20 mouse cellular contexts compared by ENCODE assay signal in the genomic region with DNA sequence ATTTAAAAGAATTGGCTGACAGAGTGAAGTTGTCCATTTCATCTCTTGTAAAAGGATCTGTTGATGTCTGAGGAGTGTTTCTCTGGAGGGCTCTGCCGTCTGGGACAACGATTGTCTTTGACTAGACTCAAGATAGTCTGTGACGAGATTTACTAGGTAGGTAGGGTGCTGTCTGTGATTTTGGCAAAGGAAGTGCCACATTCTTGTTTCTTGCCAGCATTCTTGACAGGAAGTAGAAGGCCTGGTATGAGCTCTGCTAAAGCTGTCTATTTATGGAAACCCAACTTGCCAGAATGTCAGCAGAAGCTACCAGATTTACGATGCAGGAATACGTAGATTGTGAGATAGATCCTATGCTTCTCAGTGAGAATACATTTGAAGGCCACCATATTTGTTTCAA. TPM values are rescaled to one million over a fixed set of nuclear protein-coding genes. Genes with fewer than 3 reads are reported as not detected.
DNase-seq lines count a peak whose midpoint lies in the region; ATAC-seq and TF ChIP-seq lines count a peak whose summit lies in the region.
"Had no signal": no experiment of that assay in that cellular context is flagged by ENCODE, and none has a peak within 500 bp of the region (broad histone marks: within the 10 kb centered on the region; RNA-seq: fewer than 3 reads in every experiment).

No protein-coding gene starts in this region.

- ATAC-seq in heart, embryonic 11.5 days (replicated peaks; ENCODE audit: insufficient number of reproducible peaks, low FRiP score, low TSS enrichment), result no peak
- ATAC-seq: forebrain, embryonic 14.5 days; forebrain, embryonic 16.5 days had no signal

- H3K4me1 ChIP-seq in heart, adult 2 months (ENCODE audit: control insufficient read depth, insufficient read depth, low read length), result peaks cover 1% of the 10 kb centered on the region
- no peaks in the 10 kb centered on the region for H3K4me1 ChIP-seq in heart, embryonic 11.5 days (ENCODE audit: control insufficient read depth, insufficient read depth, low read length)
- H3K4me1 ChIP-seq: embryonic facial prominence, embryonic 10.5 days; embryonic facial prominence, embryonic 12.5 days had no signal

- H3K9me3 ChIP-seq in heart, embryonic 11.5 days (replicated peaks; ENCODE audit: control insufficient read depth, low read length), result no peaks in the 10 kb centered on the region
- H3K9me3 ChIP-seq: embryonic facial prominence, embryonic 10.5 days; embryonic facial prominence, embryonic 12.5 days had no signal

- peak overlapping the region; percentile 40 for H3K27ac ChIP-seq in heart, adult 2 months
- no peak overlapping the region for H3K27ac ChIP-seq in heart, embryonic 11.5 days (ENCODE audit: low read depth, low read length)
- H3K27ac ChIP-seq: embryonic facial prominence, embryonic 10.5 days; embryonic facial prominence, embryonic 12.5 days had no signal

- no peak for DNase-seq in heart, adult 2 months
- DNase-seq in heart, postnatal 25 days (ENCODE audit: low spot score), result no peak
- peak; percentile 56 to 65 for DNase-seq in heart, postnatal 10 days
- DNase-seq in brain, adult 2 months (ENCODE audit: low read depth, low spot score), result peak; percentile 13
- DNase-seq in skeletal muscle tissue, adult 2 months (ENCODE audit: low read depth, low spot score), result peak; percentile 18
- no peak for DNase-seq in ovary, adult 18-20 months (ENCODE audit: low spot score)
- DNase-seq: adrenal gland, adult 2 months; adrenal gland, postnatal 10 days; adrenal gland, postnatal 25 days; cerebellum, adult 11-12 months; cerebellum, adult 2 months; cerebellum, adult 9-10 months; cerebellum, postnatal 10 days; cerebellum, postnatal 25 days had no signal

- H3K79me2 ChIP-seq in heart, adult 2 months (replicated peaks; ENCODE audit: control insufficient read depth, insufficient read depth, low read length), result no peaks in the 10 kb centered on the region

- no peak overlapping the region for H3K9ac ChIP-seq in heart, adult 2 months (ENCODE audit: low read depth, low read length)
- H3K9ac ChIP-seq in heart, embryonic 11.5 days (ENCODE audit: low read depth, low read length), result no peak overlapping the region
- H3K9ac ChIP-seq: embryonic facial prominence, embryonic 12.5 days had no signal

- H3K4me3 ChIP-seq in heart, adult 2 months, result no peak overlapping the region
- no peak overlapping the region for H3K4me3 ChIP-seq in heart, embryonic 11.5 days (ENCODE audit: low read depth, low read length)
- H3K4me3 ChIP-seq: embryonic facial prominence, embryonic 10.5 days; embryonic facial prominence, embryonic 12.5 days had no signal

- no peak for TF ChIP-seq CTCF in heart, adult 2 months (IDR thresholded peaks at IDR 0.05)

- H3K36me3 ChIP-seq in heart, adult 2 months (ENCODE audit: control insufficient read depth, insufficient read depth, low read length), result peaks cover 9% of the 10 kb centered on the region
- no peaks in the 10 kb centered on the region for H3K36me3 ChIP-seq in heart, embryonic 11.5 days (ENCODE audit: control insufficient read depth, insufficient read depth, low read length)
- H3K36me3 ChIP-seq: embryonic facial prominence, embryonic 10.5 days; embryonic facial prominence, embryonic 12.5 days had no signal

- no peak for TF ChIP-seq EP300 in heart, adult 2 months (IDR thresholded peaks at IDR 0.05; ENCODE audit: insufficient read depth, low read depth, low read length)

- H3K4me2 ChIP-seq in heart, embryonic 11.5 days, result no peak overlapping the region
- H3K4me2 ChIP-seq: embryonic facial prominence, embryonic 12.5 days had no signal

- intact Hi-C loops in heart, adult 2 months (cut with DNase I), result no loop called here
- intact Hi-C loops in heart, postnatal 25 days (cut with DNase I), result no loop called here
- intact Hi-C loops in heart, postnatal 10 days (cut with DNase I), result no loop called here

- no peak for TF ChIP-seq POLR2A in heart, adult 2 months (IDR thresholded peaks at IDR 0.05; ENCODE audit: insufficient read depth, low read depth, low read length)

- H3K27me3 ChIP-seq in heart, adult 2 months (ENCODE audit: control insufficient read depth, insufficient read depth, low read length), result no peaks in the 10 kb centered on the region
- no peaks in the 10 kb centered on the region for H3K27me3 ChIP-seq in heart, embryonic 11.5 days (ENCODE audit: control insufficient read depth, insufficient read depth, low read length)
- H3K27me3 ChIP-seq: embryonic facial prominence, embryonic 12.5 days had no signal

- WGBS in heart, adult 2 months, result 26% methylated on average over 5 of the region's 5 CpGs
- WGBS in heart, embryonic 11.5 days (ENCODE audit: insufficient replicate concordance), result 66% methylated on average over 5 of the region's 5 CpGs

RNA-seq across cellular contexts. Expression of gene Calcrl, which starts 16.7 kb away (rescaled TPM):
- total RNA-seq in heart, adult 2 months (2021), result 10 to 100 TPM; 23.2 to 25.6 TPM
- 8.2 and 13.9 TPM in 2 replicates for polyA plus RNA-seq in heart, adult 2 months (2012; rRNA removed)
- 10 to 100 TPM; 32.3 to 41.2 TPM for total RNA-seq in heart, postnatal 25 days (2021)
- 10 to 100 TPM; 47.6 to 54.8 TPM for total RNA-seq in heart, postnatal 10 days (2021)
- polyA plus RNA-seq in heart, embryonic 11.5 days (2014; fragmentation: Nextera tagmentation; extraction: Ambion mirVana), result 59.6 and 68.1 TPM in 2 replicates
- total RNA-seq: MEL had no signal

RNA-seq across cellular contexts. Expression of gene Tfpi, which starts 34.6 kb away (rescaled TPM):
- total RNA-seq in heart, adult 2 months (2021), result 10 to 100 TPM; 54.1 to 56.9 TPM
- polyA plus RNA-seq in heart, adult 2 months (2012; rRNA removed), result 19.9 and 56.8 TPM in 2 replicates
- 10 to 100 TPM; 51.3 to 57.6 TPM for total RNA-seq in heart, postnatal 25 days (2021)
- total RNA-seq in heart, postnatal 10 days (2021), result 10 to 100 TPM; 62.3 to 67.1 TPM
- 76.3 and 83.8 TPM in 2 replicates for polyA plus RNA-seq in heart, embryonic 11.5 days (2014; fragmentation: Nextera tagmentation; extraction: Ambion mirVana)

Comparison
In these comparisons a context has a peak if more than half of its experiments do, and no peak if none do; other contexts are left out.
1. DNase-seq: peak in heart, postnatal 10 days (2 of 2), brain, adult 2 months (single experiment) and skeletal muscle tissue, adult 2 months (single experiment); none in heart, adult 2 months (0 of 2), heart, postnatal 25 days (single experiment) and ovary, adult 18-20 months (single experiment).